Mouse (Mus musculus) hindbrain, embryonic 13.5 days (tissue): ENCODE measurements around the gene Crisp2. TPM values are rescaled to one million over a fixed set of nuclear protein-coding genes. Genes with fewer than 3 reads are reported as not detected.
"Not testable (repeated sequence)": the region's sequence is repeated elsewhere in the genome, so short reads cannot be mapped to it uniquely, and the experiment has no call there.

Experiments used
- ATAC-seq: fragments of 200-750 bp; cut with Nextera tagmentation; 2 replicates; pipeline ENCODE4 v1.8.0; 2017; ENCODE audit warnings: moderate TSS enrichment; ENCODE audit not compliant: low FRiP score
- H3K27ac ChIP-seq: fragments of 300-500 bp; sonication (generic); 2 replicates; pipeline ENCODE4 v1.5.1; 2015; ENCODE audit warnings: inconsistent platforms, mild to moderate bottlenecking, moderate library complexity
- H3K27me3 ChIP-seq: fragments of 300-500 bp; sonication (generic); 2 replicates; pipeline ENCODE4 v1.6.1; 2015; ENCODE audit warnings: mild to moderate bottlenecking, inconsistent platforms
- H3K36me3 ChIP-seq: fragments of 300-500 bp; sonication (generic); 2 replicates; pipeline ENCODE4 v1.6.1; 2015; ENCODE audit warnings: mild to moderate bottlenecking, inconsistent platforms
- H3K4me1 ChIP-seq: fragments of 300-500 bp; sonication (generic); replicated peaks from 2 replicates; pipeline ENCODE4 v1.6.1; 2015; ENCODE audit warnings: inconsistent platforms
- H3K4me2 ChIP-seq: fragments of 300-500 bp; sonication (generic); 2 replicates; pipeline ENCODE4 v1.6.1; 2015; ENCODE audit warnings: inconsistent platforms, mild to moderate bottlenecking, moderate library complexity
- H3K4me3 ChIP-seq: fragments of 300-500 bp; sonication (generic); 2 replicates; pipeline ENCODE4 v1.5.1; 2015; ENCODE audit warnings: mild to moderate bottlenecking, inconsistent platforms
- H3K9ac ChIP-seq: fragments of 300-500 bp; sonication (generic); 2 replicates; pipeline ENCODE4 v1.6.1; 2015; ENCODE audit warnings: mild to moderate bottlenecking, inconsistent platforms
- H3K9me3 ChIP-seq: fragments of 300-500 bp; sonication (generic); 2 replicates; pipeline ENCODE4 v1.6.1; 2016; ENCODE audit warnings: inconsistent platforms
- WGBS: fragments of 180-500 bp; shearing (Covaris S2); methylation state at CpG from one replicate; pipeline ENCODE4 v1.1.7; 2015; 5-methylcytosine and 5-hydroxymethylcytosine counted together
- polyA plus RNA-seq: library from polyadenylated mRNA; unstranded; fragments of >200 nt; fragmentation: Nextera tagmentation; extraction: Ambion mirVana; gene quantifications from 2 replicates; pipeline ENCODE4 v1.2.1, GENCODE M21; 2015

Gene Crisp2
- polyA plus RNA-seq, 1 experiment from 2014 or later, result not detected

- no peaks in the 10 kb centered on the region for H3K4me1 ChIP-seq
- H3K36me3 ChIP-seq, result no peaks in the 10 kb centered on the region
- no peak overlapping the region for H3K4me3 ChIP-seq
- no peak for ATAC-seq
- no peaks in the 10 kb centered on the region for H3K27me3 ChIP-seq
- WGBS, result 89% methylated on average over 3 of the region's 3 CpGs
- no peak overlapping the region for H3K9ac ChIP-seq
- no peaks in the 10 kb centered on the region for H3K9me3 ChIP-seq
- no peak overlapping the region for H3K4me2 ChIP-seq
- no peak overlapping the region for H3K27ac ChIP-seq
These were observed 4.0 kb downstream of the Crisp2 start for GRCm38 (mm10) chr17:40802707-40803340.

- no peak overlapping the region for H3K4me2 ChIP-seq
- no peaks in the 10 kb centered on the region for H3K36me3 ChIP-seq
- no peaks in the 10 kb centered on the region for H3K9me3 ChIP-seq
- no peak for ATAC-seq
- H3K4me1 ChIP-seq, result no peaks in the 10 kb centered on the region
- no peak overlapping the region for H3K27ac ChIP-seq
- H3K9ac ChIP-seq, result no peak overlapping the region
- no peaks in the 10 kb centered on the region for H3K27me3 ChIP-seq
- H3K4me3 ChIP-seq, result no peak overlapping the region
- 63% methylated on average over 20 of the region's 20 CpGs for WGBS
These were observed 12.6 kb downstream of the Crisp2 start for GRCm38 (mm10) chr17:40793921-40794854.

GRCm38 (mm10) chr17:40789877-40790276 is 16.9 kb downstream of the Crisp2 start:
- Histone ChIP-seq H3K4me1 (no peaks in the 10 kb centered on the region), H3K4me3 (no peak overlapping the region), H3K27ac (no peak overlapping the region), H3K9ac (no peak overlapping the region), H3K9me3 (no peaks in the 10 kb centered on the region), H3K27me3 (no peaks in the 10 kb centered on the region), H3K36me3 (no peaks in the 10 kb centered on the region), H3K4me2 (no peak overlapping the region)
- ATAC-seq, result no peak

- H3K9ac ChIP-seq, result no peak overlapping the region
- H3K36me3 ChIP-seq, result no peaks in the 10 kb centered on the region
- H3K4me2 ChIP-seq, result no peak overlapping the region
- WGBS, result 83% methylated on average over 1 of the region's 1 CpGs
- H3K9me3 ChIP-seq, result no peaks in the 10 kb centered on the region
- no peak overlapping the region for H3K4me3 ChIP-seq
- H3K27me3 ChIP-seq, result no peaks in the 10 kb centered on the region
- no peak overlapping the region for H3K27ac ChIP-seq
- no peaks in the 10 kb centered on the region for H3K4me1 ChIP-seq
- ATAC-seq, result no peak
These were observed 39.7 kb downstream of the Crisp2 start for GRCm38 (mm10) chr17:40767120-40767519.

GRCm38 (mm10) chr17:40763662-40764061 is 43.1 kb downstream of the Crisp2 start:
- H3K27me3 ChIP-seq, result no peaks in the 10 kb centered on the region
- H3K36me3 ChIP-seq, result no peaks in the 10 kb centered on the region
- H3K4me2 ChIP-seq, result no peak overlapping the region
- H3K27ac ChIP-seq, result no peak overlapping the region
- H3K4me3 ChIP-seq, result no peak overlapping the region
- H3K9me3 ChIP-seq, result no peaks in the 10 kb centered on the region
- H3K9ac ChIP-seq, result no peak overlapping the region
- no peaks in the 10 kb centered on the region for H3K4me1 ChIP-seq
- WGBS, result 85% methylated on average over 4 of the region's 4 CpGs
- no peak for ATAC-seq

GRCm38 (mm10) chr17:40731724-40732123 is 75.1 kb downstream of the Crisp2 start:
- no peak overlapping the region for H3K4me3 ChIP-seq
- no peak for ATAC-seq
- H3K4me1 ChIP-seq, result no peaks in the 10 kb centered on the region
- no peak overlapping the region for H3K27ac ChIP-seq
- H3K9me3 ChIP-seq, result no peaks in the 10 kb centered on the region
- no peak overlapping the region for H3K9ac ChIP-seq
- no peak overlapping the region for H3K4me2 ChIP-seq
- 66% methylated on average over 4 of the region's 4 CpGs for WGBS
- no peaks in the 10 kb centered on the region for H3K27me3 ChIP-seq
- H3K36me3 ChIP-seq, result no peaks in the 10 kb centered on the region

- Histone ChIP-seq H3K4me1 (no peaks in the 10 kb centered on the region), H3K4me2 (no peak overlapping the region), H3K27ac (no peak overlapping the region), H3K9me3 (no peaks in the 10 kb centered on the region), H3K27me3 (no peaks in the 10 kb centered on the region), H3K4me3 (no peak overlapping the region), H3K9ac (no peak overlapping the region), H3K36me3 (no peaks in the 10 kb centered on the region)
- ATAC-seq, result no peak
- WGBS, result 77% methylated on average over 2 of the region's 2 CpGs
These were observed 75.5 kb downstream of the Crisp2 start for GRCm38 (mm10) chr17:40731296-40731695.

GRCm38 (mm10) chr17:40726820-40727219 is 80.0 kb downstream of the Crisp2 start, which contains the start of gene Esp1:
TSS of gene Esp1 (plus strand) at chr17:40727120.
- ATAC-seq, result no peak
- WGBS, result 91% methylated on average over 2 of the region's 2 CpGs

GRCm38 (mm10) chr17:40717055-40717454 is 89.7 kb downstream of the Crisp2 start:
- H3K36me3 ChIP-seq, H3K4me1 ChIP-seq, H3K9me3 ChIP-seq, H3K4me2 ChIP-seq, H3K27me3 ChIP-seq, H3K27ac ChIP-seq, ATAC-seq, H3K4me3 ChIP-seq, H3K9ac ChIP-seq: not testable (repeated sequence)

More at GRCm38 (mm10) chr17:40726820-40727219, 80.0 kb downstream of the Crisp2 start, which contains the start of gene Esp1:
- H3K4me1 ChIP-seq, result no peaks in the 10 kb centered on the region
- H3K4me2 ChIP-seq, result no peak within 1 kb of the TSS
- no peaks in the 10 kb centered on the region for H3K9me3 ChIP-seq
- no peaks in the 10 kb centered on the region for H3K27me3 ChIP-seq
- H3K4me3 ChIP-seq, result no peak within 1 kb of the TSS
- no peak within 1 kb of the TSS for H3K27ac ChIP-seq
- no peaks in the 10 kb centered on the region for H3K36me3 ChIP-seq
- no peak within 1 kb of the TSS for H3K9ac ChIP-seq

GRCm38 (mm10) chr17:40716273-40716672 is 90.5 kb downstream of the Crisp2 start:
- Histone ChIP-seq H3K36me3 (no peaks in the 10 kb centered on the region), H3K4me1 (no peaks in the 10 kb centered on the region), H3K4me2 (no peak overlapping the region), H3K27me3 (no peaks in the 10 kb centered on the region), H3K9me3 (no peaks in the 10 kb centered on the region), H3K9ac (no peak overlapping the region), H3K27ac (no peak overlapping the region), H3K4me3 (no peak overlapping the region)
- ATAC-seq, result no peak
